ENCODE assay signal across 8 mouse cellular contexts in genomic region chr5:72913648-72914557, GRCm38 (mm10). TPM values are rescaled to one million over a fixed set of nuclear protein-coding genes. Genes with fewer than 3 reads are reported as not detected.
DNase-seq lines count a peak whose midpoint lies in the region; ATAC-seq and TF ChIP-seq lines count a peak whose summit lies in the region.

TSS of gene Slain2 (plus strand) at chr5:72914304.

- TF ChIP-seq CTCF in G1E (IDR thresholded peaks at IDR 0.05; ENCODE audit: low read depth, low read length), result no peak
- TF ChIP-seq CTCF in forebrain, postnatal 0 days (IDR thresholded peaks at IDR 0.05; ENCODE audit: low read depth), result peak; percentile 78

- no peaks in the 10 kb centered on the region for H3K9me3 ChIP-seq in G1E (replicated peaks)
- H3K9me3 ChIP-seq in forebrain, postnatal 0 days (ENCODE audit: low read length), result no peaks in the 10 kb centered on the region
- H3K9me3 ChIP-seq in lung, embryonic 16.5 days (ENCODE audit: control insufficient read depth, low read length), result no peaks in the 10 kb centered on the region

- peak; percentile 99 for DNase-seq in G1E (ENCODE audit: low spot score)
- peak; percentile 98 to 99 for DNase-seq in cerebellum, adult 18-20 months
- peak; percentile 94 for DNase-seq in forebrain, postnatal 0 days
- DNase-seq in heart, postnatal 4 days, result peak; percentile 100
- peak; percentile 75 for DNase-seq in layer of hippocampus, adult 9-10 months (ENCODE audit: low spot score)
- DNase-seq in ovary, postnatal 10 days (ENCODE audit: low spot score), result peak; percentile 95
- DNase-seq in thymus, postnatal 10 days (ENCODE audit: low spot score in 2 of 2), result peak; percentile 96 to 99

- H3K4me1 ChIP-seq in G1E (ENCODE audit: insufficient read depth, low read depth, low read length), result peaks cover 47% of the 10 kb centered on the region
- peaks cover 15% of the 10 kb centered on the region for H3K4me1 ChIP-seq in forebrain, postnatal 0 days (ENCODE audit: insufficient read depth)
- H3K4me1 ChIP-seq in lung, embryonic 16.5 days (replicated peaks; ENCODE audit: control insufficient read depth, insufficient read depth, low read length), result peaks cover 24% of the 10 kb centered on the region

- peak within 1 kb of the TSS; percentile 97 for H3K9ac ChIP-seq in forebrain, postnatal 0 days
- peak within 1 kb of the TSS; percentile 93 for H3K9ac ChIP-seq in lung, embryonic 16.5 days (ENCODE audit: low read length)

- peak within 1 kb of the TSS; percentile 98 for H3K27ac ChIP-seq in forebrain, postnatal 0 days (ENCODE audit: low read depth, low read length)
- peak within 1 kb of the TSS; percentile 99 for H3K27ac ChIP-seq in lung, embryonic 16.5 days (ENCODE audit: low read length)

- 4% methylated on average over 81 of the region's 83 CpGs for WGBS in forebrain, postnatal 0 days
- WGBS in lung, embryonic 16.5 days, result under 1% methylated on average over 76 of the region's 83 CpGs

- H3K4me3 ChIP-seq in G1E (ENCODE audit: low read depth, low read length), result peak within 1 kb of the TSS; percentile 97
- H3K4me3 ChIP-seq in forebrain, postnatal 0 days (ENCODE audit: low read depth, low read length), result peak within 1 kb of the TSS; percentile 87
- peak within 1 kb of the TSS; percentile 81 for H3K4me3 ChIP-seq in lung, embryonic 16.5 days (ENCODE audit: low read length)

- H3K36me3 ChIP-seq in G1E (replicated peaks), result peaks cover 3% of the 10 kb centered on the region
- H3K36me3 ChIP-seq in forebrain, postnatal 0 days (ENCODE audit: insufficient read depth), result no peaks in the 10 kb centered on the region
- no peaks in the 10 kb centered on the region for H3K36me3 ChIP-seq in lung, embryonic 16.5 days (ENCODE audit: control insufficient read depth, insufficient read depth, low read length)

- H3K27me3 ChIP-seq in G1E (ENCODE audit: insufficient read depth, low read length), result 0 out of 2 replicates have a peak, but pooled peaks cover 2% of the 10 kb centered on the region
- no peaks in the 10 kb centered on the region for H3K27me3 ChIP-seq in forebrain, postnatal 0 days (ENCODE audit: insufficient read depth, low read length)
- no peaks in the 10 kb centered on the region for H3K27me3 ChIP-seq in lung, embryonic 16.5 days (ENCODE audit: control insufficient read depth, insufficient read depth, low read depth, low read length)

- H3K4me2 ChIP-seq in forebrain, postnatal 0 days (ENCODE audit: low read depth), result peak within 1 kb of the TSS; percentile 57
- peak within 1 kb of the TSS; percentile 89 for H3K4me2 ChIP-seq in lung, embryonic 16.5 days (ENCODE audit: low read depth, low read length)

- peak; percentile 84 for ATAC-seq in G1E (ENCODE audit: extremely low read depth, insufficient number of reproducible peaks, low FRiP score, poor library complexity, severe bottlenecking)
- ATAC-seq in forebrain, postnatal 0 days, result peak; percentile 94
- peak; percentile 95 for ATAC-seq in lung, embryonic 16.5 days (ENCODE audit: low read depth)

RNA-seq across cellular contexts. Expression of gene Slain2, which starts in this region (rescaled TPM):
- total RNA-seq in G1E (2014; fragmentation: Nextera tagmentation) (42.4 and 66.4 TPM in 2 replicates), G1E (2017) (26.2 and 30.4 TPM in 2 replicates)
- 7.7 and 9.2 TPM in 2 replicates for polyA plus RNA-seq in G1E (2012)
- 43.4 and 48.2 TPM in 2 replicates for total RNA-seq in forebrain, postnatal 0 days (2014; rRNA removed)
- polyA plus RNA-seq in forebrain, postnatal 0 days (2015; fragmentation: Nextera tagmentation; extraction: Ambion mirVana), result 11.3 and 12.7 TPM in 2 replicates
- 100 to 1,000 TPM; 116 to 121 TPM for total RNA-seq in heart, postnatal 4 days (2021)
- polyA plus RNA-seq in lung, embryonic 16.5 days (2015; fragmentation: Nextera tagmentation; extraction: Ambion mirVana), result 12.3 and 12.4 TPM in 2 replicates

Comparison
In these comparisons a context has a peak if more than half of its experiments do, and no peak if none do; other contexts are left out.
1. Peak in every context shown above with its lines: DNase-seq, ATAC-seq, H3K4me3 ChIP-seq and H3K27ac ChIP-seq.